Mouse (Mus musculus) kidney, postnatal 4 days (tissue): ENCODE results near the gene Eif2ak3.

Experiments
- DNase-seq, 2 experiments: peaks; one replicate each; pipeline ENCODE4 v3.0.0; 2021; ENCODE audit warnings: mixed read lengths in 2 of 2

Eif2ak3 gene

DNA sequence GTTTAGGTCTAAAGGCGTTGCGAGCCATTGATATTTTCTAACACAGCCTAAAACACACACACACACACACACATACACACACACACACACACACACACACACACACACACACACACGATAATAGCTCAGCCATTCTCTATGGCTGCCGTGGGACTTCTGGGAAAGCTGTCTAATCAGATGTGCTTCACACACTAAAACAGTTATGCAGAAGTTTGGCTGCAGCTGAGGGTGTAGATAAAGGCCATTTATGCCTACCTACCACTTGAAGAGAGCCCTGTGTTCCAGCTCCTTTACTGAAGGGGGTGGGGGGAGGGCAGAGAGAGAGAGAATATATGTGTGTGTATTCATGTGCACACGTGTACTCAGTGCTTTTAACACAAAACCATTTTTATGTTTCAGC lies 59.4 kb downstream of the Eif2ak3 start:
- no peak for DNase-seq

DNA sequence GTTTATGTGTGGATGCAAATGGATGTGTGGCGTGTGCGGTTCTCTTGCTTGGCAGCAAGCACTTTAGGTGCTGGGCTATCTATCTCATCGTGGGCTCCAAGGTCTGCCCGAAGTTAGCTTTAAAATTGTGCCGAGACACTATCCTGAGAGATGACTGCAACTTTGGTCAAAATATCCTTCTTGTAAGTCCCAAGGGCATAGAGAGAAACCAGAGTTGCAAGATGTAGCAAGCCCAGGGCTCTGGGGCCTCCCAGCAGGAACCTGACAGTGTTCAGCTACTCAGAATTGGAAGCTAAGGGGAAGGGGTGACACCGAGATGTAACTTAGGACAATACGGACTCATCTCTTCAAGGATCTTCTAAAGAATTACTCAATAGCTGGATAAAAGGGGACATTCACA lies 65.3 kb downstream of the Eif2ak3 start:
- DNase-seq: no peak

DNA sequence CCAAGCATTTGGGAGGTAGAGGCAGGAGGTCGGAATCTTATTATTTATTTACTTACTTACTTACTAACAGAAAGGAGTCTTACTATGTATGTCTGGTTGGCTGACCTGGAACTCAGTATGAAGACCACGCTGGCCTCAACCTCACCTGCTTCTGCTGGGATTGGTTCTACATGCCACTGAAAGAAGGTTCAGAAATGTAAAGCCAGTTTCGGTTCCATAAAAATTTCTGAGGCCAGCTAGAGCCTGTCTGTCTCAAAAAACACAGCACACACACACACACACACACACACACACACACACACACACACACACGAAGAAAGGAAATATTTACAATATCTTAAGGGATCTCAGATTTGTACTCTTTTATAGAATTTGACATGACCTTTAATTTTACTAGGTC lies 66.0 kb downstream of the Eif2ak3 start:
- no peak for DNase-seq

DNA sequence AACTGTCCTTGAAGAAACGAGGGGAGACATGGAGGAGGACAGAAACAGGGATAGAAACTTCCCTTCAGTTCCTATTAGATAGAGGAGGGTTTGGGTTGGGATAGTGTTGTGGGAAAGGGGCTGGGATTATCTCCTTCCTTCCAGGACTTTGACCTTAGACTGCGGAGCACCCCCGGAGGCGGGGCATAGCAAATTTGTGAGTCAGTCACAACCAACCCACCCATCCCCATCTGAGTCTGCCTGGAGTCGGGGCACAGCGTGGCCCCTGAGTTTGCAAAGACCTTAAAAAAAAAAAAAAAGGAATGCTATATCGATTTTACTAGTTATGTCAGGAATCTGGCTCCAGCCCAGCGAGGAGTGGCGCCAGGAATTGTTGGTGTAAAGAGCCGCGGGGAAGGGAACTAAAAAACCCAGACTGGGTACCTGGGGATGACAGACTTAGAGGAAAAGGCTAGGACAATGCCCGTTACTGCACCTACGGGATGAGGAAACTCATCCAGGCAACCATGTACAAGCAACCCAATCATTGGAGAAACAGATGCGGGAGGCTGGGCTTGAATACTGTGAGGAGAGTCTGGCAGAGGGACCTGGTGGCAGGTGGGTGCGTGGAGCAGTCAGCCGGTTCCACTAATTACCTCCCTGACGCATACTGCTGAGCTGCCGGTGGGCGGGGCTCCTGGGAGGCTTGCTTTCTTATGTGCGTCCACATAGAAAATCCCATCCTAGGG lies 67.5 kb downstream of the Eif2ak3 start:
- peak; percentile 37 to 49 for DNase-seq

DNA sequence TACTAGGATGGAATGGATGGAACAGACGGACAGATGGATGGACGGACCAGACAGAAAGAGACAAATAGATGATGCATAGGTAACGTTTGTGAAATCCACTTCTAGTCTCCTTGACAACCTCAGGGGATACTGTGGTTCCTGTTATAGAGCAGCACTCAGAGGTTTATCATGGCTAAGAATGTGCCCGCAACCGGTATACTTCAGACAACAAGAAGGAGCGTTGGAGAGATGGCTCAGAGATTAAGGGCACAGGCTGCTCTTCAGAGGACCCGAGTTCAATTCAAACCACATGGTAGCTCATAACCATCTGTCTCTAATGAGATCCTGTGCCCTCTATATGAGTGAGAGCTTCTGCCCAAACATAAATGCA lies 68.1 kb downstream of the Eif2ak3 start:
- DNase-seq: no peak

DNA sequence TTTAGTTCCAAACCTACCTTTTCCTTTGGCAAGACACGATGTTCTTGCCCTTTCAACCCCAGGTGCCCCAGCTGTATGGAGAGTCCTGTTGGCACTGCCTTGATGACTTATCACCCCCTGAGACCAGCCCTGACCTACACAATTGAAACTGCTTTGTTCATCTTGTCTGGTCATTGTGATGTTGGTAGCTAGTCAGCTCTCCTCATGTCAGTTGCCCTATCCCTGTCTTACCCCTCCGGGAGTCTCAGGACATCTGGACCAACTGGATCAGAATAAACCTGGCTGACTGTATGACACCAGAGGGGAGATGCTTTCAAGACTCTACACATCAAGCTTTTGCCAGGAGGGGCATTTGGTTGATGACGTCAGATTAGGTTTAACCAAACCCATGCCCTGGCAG lies 74.5 kb downstream of the Eif2ak3 start, which contains the start of gene Tex37:
TSS of gene Tex37 (minus strand) at position 101 of the 400 bp plus-strand sequence.
- no peak for DNase-seq

DNA sequence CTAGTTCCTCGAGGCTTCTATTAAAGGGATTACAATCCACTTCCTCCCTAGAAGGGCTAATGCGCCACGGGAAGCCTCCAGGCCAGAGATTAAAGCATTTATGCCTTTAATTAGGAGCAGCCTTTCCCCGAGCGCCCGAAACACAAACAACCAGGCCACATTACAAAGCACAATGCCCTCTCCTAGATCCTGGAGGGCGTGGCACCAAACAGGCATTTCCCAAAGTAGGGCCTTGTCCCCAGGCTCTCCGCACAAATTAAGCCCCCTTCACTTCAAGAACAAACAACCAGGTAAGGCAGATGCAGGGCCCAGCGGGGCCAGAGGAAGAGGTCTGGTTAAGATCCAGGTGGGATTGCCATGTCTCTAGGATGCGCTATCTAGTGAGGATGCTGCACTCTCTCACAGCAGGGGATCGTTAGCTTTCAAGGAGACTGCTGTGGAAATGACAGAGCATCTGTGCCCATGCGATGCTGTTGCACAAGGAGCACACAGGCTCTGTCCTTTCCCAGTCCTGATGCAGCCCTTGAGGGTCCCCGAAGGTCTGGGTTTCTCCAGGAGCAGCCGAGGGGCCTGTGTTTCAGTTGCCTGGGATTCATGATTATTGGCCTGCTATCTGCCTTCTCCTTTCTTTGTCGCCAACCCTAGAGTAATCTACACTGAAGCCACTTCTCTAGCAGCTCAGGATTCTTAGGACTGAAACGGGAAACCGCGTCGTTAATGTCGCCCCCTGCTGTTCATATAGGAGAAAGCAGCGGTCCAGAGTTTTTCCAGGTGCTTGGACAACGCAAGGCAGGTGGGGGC lies 77.2 kb downstream of the Eif2ak3 start:
- peak; percentile 53 to 62 for DNase-seq

DNA sequence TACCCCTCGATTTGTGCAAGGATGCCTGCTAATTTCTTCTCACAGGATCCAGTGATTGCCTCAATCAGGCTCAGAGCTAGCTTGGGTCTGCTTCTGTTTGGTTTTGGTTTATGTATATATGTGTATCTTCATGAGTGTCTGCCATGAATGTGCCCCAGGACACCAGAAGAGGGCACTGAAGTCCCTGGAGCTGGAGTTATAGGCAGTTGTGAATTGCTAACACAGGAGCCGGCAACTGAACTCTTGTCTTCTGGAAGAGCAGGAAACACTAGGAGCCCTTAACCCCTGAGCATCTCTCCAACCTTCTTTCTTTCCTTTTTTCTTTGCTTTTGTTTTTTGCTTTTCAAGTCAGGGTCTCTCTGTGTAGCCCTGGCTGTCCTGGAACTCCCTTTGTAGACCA lies 87.5 kb downstream of the Eif2ak3 start:
- DNase-seq: no peak

DNA sequence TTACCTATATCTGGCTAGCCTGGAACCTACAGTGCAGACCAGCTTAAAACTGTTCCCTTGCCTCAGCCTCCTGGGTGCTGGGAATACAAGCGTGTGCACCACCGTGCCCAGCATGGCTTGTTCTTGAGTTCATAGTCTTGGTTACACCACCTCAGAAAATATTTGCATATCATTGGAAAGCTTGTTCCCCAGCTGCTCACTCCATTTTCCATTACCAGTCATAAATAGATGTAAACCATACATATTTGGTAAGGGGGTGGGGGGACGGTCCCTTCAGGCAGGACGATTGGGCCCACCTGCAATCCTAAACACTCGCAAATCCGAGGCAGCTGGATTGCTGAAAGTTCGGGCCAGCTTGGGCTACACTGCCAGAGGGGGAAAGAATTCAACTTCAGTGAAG lies 109.0 kb downstream of the Eif2ak3 start:
- no peak for DNase-seq

DNA sequence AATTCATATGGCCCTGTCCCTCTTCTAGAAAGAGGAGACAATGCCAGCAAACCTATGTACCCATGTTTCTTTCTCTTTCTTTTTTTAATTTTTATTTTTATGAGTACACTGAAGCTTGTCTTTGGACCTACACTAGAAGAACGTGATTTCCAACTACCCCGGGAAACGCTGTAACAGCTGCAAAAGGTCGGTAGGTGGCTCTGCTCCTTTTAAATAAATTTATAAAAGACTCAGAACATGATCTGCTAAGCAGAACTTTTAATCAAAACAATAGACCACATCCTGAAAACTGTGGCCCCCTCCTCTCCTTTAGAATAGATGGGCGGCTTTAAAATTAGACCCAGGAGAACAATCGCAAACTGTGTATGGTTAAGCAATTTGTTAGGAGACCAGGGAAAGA lies 109.7 kb downstream of the Eif2ak3 start:
- peak; percentile 42 to 56 for DNase-seq
